Mouse (Mus musculus): ENCODE measurements at regions not wholly inside any gene's neighbourhood (a gene's known extent, or its start where the extent isn't known, plus 50 kb on each side); places are given as distances from the start of the nearest gene placed in this dataset.

DNA sequence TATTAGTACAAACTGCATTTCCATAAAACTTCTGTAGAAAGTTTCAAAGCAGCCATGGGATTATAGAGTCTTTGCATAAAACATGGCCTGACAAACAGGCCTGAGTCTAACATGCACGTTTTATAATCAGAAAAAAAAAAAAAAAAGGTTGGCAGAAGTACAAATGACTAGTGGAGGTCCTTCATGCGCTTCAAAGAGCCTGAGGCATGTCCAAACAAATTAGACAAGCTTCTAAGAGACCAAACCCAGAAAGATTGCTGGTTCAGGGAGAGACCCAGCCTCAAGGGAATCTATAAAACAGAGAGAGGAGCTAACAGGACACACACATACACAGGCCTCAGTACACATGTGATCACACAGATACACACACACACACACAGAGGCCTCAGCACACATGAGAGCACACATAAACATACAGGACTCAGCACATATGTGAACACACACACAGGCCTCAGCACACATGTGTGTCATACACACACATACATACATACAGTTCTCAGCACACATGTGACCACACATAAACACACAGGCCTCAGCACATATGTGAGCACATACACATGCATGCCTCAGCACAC, 57.0 kb upstream of the Gnaq start:
- no peak for DNase-seq (ENCODE audit: low spot score)

DNA sequence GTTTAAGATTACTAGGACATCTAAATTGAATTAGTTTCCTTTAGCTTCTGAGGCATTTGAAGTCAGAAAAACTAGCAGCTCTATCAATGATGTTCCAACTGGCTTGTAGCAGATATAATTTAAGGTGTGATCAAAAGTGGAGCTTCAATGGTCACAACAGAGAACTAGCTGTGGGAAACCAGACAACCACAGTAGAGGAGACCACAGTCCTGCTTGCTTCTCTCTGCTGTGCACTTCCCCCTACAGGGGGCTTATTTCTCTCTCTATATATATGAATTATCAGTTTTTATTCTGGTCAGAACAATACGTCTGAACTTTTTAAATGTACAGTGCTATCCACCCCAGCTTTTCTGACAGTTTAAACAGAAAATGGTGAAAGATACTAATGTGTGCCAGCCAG, 57.6 kb upstream of the Gnaq start:
- no peak for DNase-seq (ENCODE audit: low spot score)

DNA sequence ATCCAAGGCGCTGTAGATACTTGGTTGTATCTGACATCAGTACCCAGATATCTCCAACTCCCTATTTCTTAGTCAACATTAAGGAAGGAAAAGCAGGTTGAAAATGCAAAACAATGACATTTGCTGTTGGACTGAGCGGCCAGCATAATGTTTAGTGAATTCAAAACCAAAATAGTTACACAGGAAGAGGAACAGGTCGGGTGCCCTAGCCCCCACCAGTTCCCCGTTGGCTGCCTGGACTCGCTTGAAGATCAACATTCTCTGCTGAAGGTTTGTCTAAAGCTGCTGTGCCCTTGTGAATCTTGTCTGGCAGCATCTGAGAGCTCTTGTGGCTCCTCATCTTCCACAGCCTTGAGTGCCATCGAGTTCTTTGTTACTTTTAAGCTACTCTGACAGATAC, 65.3 kb upstream of the Gnaq start:
- no peak for DNase-seq (ENCODE audit: low spot score)

GRCm38 (mm10) chr19:16064911-16065310, 67.7 kb upstream of the Gnaq start:
- no peak for DNase-seq (ENCODE audit: low spot score)

DNA sequence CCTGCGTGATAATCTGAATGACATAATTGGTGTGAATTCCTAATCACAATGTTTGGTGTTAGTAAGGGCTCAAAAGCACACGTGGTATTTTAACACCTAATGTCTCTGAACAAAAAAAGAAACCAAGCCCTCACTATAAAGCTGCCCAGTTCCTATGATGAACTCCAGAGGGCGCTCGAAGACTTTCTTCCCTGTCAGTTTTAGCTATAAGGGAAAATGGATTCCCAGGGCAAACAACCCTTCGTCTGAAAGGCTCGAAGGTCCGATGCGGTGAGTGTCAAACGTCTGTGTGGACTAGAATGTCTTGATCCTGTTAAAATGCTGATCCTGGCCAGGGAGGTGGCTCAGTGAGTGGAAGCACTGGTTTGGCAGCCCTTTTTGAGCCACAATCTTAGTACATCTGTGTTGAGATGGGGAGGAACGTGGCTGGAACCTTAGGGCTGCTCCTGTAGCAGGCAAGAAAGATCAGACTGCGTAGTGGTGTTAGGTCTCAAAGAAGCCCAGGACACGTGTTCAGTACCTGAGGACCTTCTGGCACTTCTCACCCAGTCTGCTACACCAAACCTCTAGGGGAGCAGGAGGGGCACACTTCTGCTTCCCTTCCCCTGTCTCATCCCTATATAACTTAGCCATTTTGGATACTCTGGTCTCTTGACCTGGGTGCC, 68.6 kb upstream of the Gnaq start:
- DNase-seq (ENCODE audit: low spot score) = peak; percentile 70

- no peak for DNase-seq (ENCODE audit: low spot score)
Observed at GRCm38 (mm10) chr19:16063533-16063915, 69.1 kb upstream of the Gnaq start.

DNA sequence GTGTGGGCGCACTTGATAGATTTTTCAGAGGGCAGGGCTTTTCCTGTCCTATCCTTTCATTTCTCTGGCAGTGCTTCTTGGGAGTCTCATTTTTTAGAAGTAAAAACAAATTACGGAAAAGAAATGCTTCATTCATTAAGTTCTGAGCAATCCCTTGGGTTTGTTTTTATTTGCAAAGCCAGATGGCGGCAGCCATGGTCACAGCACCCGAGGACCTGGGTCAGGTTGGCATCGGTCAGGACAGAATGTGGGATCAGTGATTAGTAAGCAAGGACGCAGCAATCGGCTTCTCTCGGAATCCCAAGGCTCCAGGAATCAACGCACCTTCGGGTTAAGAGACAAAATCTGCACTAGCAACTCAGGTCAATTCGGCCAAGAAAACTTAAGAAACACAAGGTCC, 70.8 kb upstream of the Gnaq start:
- no peak for DNase-seq (ENCODE audit: low spot score)

- no peak for DNase-seq (ENCODE audit: low spot score)
Observed at GRCm38 (mm10) chr19:16059026-16059425, 73.6 kb upstream of the Gnaq start.

DNA sequence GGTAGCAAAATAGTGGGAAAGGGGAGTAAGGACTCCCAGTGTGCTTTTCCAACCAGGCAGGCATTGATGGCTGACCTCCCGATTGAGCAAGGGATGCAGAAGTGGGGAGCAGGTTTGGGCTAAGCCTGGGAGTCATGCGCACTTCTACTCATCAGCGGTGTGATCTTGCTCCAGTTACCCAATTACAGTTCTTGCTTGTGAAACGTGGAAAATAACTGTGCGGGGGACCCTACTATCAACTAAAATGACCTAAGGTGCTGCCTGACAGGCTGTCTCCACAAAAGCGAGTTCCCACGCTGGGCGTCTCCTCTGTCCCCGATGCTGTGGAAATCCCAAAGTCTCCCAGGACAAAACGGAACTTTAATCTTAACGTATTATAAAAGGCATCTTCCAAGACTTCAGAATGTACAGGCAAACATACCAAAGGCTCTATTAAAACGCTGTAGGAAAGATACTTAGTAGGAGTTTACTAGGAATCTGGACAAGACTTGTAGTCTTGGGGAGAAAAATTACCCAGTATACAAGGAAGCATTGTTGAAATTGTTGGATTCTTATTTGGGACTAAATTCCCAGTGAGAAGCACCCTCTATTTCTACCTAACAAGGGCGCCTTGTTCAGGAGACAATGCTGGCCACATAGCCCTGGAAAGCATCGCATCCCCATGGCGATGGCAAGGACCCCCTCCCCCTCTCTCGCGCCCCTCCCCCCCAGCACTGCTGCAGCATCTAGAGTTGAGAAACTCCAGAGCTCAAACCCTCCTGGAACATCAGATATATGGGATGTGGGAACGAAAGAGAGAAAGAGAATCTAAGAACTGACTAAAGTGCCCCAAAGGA, 65.6 kb upstream of the Cep78 start:
- DNase-seq (ENCODE audit: low spot score) = peak; percentile 58

GRCm38 (mm10) chr19:16049646-16050045, 64.9 kb upstream of the Cep78 start:
- DNase-seq (ENCODE audit: low spot score) = no peak

DNA sequence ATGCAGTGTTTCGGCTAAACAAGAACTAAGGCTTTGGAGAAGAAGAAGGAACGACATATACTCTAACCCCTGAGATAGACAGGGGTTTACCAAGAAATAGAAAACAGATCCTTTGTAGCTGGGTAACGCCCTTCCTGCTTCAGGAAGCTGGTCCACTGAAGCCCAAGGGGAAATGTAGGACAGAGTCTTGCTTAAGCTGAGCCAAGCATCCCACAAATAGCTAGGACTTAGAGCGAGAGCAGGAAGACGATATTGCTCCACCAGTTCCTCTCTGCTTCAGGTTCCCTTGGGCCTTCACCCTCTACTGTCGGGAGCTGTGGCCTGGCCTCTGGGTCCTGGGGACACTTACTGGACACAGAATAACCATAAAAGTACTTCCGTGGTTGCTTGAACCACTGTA, 62.2 kb upstream of the Cep78 start:
- DNase-seq (ENCODE audit: low spot score) = no peak

DNA sequence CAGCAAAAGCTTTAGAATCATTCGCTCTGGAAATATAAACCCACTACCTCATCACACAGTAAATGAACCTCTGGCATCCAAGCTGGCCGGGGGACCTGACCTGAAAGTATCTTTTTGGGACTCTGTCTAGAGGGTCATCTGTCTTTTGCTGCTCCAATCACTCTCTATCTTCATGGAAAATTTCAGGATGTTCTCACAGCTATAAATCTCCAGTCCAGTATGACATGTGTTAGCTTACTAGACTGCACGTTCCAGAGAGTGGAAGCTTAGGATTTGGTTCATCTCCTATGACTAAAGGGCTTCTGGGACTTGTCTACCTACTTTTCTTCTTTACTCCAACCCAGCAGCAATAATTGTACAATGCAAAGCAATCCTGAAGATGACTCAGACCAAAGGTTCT, 60.5 kb upstream of the Cep78 start:
- DNase-seq (ENCODE audit: low spot score) = no peak

GRCm38 (mm10) chr19:16044169-16044568, 59.4 kb upstream of the Cep78 start:
- no peak for DNase-seq (ENCODE audit: low spot score)

DNA sequence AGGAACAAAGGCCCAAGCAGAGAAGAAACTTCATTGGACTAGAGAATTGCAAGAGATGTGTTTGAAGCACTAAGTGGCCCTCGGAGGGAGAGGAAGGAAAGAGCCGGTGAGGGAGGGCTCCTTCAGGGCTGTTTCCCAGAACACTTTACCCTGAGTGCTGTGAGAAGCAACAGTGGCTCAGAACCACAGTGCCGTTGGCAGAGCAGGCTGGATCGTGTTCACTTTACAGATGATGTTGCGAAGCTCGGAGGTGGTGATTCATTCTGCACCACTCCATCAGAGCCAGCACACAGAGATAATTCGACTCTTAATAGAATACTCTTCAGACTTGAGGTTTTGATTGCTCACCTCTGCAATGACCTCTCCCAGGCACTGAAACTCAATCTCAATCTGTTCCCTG, 58.2 kb upstream of the Cep78 start:
- no peak for DNase-seq (ENCODE audit: low spot score)

DNA sequence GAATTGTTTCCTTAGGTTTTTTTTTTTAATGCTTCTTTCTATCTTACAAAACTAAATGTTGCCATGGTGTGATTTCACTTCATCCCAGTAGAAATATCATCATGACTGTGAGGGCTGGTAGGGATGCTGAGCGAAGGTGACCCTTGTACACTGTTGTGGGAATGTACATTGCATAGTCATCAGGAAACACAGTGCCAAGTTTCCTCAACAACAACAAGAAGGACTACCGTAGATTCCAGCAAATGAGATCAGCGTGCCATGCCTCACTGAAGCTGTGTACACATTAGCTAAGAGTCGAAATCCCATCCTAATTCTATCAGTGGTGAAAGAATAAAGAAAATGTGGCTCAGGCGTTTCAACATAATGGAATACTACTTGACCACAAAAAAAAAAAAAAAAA, 57.1 kb upstream of the Cep78 start:
- DNase-seq (ENCODE audit: low spot score) = no peak

GRCm38 (mm10) chr19:16037806-16038205, 53.0 kb upstream of the Cep78 start:
- DNase-seq (ENCODE audit: low spot score) = no peak
